ENCODE assay signal across 9 mouse cellular contexts in the genomic region with DNA sequence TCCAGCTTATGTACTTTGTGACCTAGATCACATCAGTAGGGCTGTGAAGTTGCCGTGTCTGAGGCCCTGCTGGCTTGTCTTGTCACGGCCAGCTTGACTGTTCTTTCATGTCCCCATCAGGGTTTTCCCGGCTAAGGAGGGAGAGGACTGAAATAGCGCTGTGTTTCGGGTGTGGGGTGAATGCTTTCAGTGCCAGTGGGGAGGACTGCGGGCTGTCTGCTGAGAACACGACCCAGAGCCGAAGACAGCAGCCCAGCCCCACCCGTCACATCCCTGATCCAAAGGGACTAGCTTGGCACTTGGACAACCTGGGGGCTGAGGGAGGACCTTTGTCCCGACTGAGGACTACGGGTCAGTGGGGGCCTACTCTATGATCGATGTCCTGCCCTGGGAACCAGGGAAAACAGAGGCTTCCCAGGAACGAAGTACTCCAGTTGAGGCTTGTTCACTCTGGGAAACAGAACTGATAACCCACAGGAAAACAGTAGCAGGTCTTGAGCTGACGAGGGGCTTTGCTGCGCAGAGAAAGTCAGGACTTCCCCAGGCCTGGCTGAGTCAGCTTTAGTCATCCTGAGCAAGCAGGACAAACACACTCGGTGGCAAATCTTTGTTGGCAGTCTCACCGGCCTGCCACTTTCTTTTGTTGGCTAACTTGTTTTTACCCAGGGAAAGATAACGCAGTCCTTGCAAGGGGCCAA. TPM values are rescaled to one million over a fixed set of nuclear protein-coding genes. Genes with fewer than 3 reads are reported as not detected.
DNase-seq lines count a peak whose midpoint lies in the region; ATAC-seq and TF ChIP-seq lines count a peak whose summit lies in the region.
"Had no signal": no experiment of that assay in that cellular context is flagged by ENCODE, and none has a peak within 500 bp of the region (broad histone marks: within the 10 kb centered on the region; RNA-seq: fewer than 3 reads in every experiment).

No protein-coding gene starts in this region.

- H3K4me1 ChIP-seq in kidney, adult 2 months (ENCODE audit: control insufficient read depth, insufficient read depth, low read length) = peaks cover 10% of the 10 kb centered on the region
- H3K4me1 ChIP-seq in heart, embryonic 15.5 days (replicated peaks) = peaks cover 45% of the 10 kb centered on the region

- no peak for TF ChIP-seq CTCF in kidney, adult 2 months (conservative IDR thresholded peaks at IDR 0.05; ENCODE audit: insufficient read depth, insufficient read length, low read depth, low read length)

- DNase-seq in kidney, adult 2 months = no peak
- DNase-seq in kidney, postnatal 14 days = no peak
- peak; percentile 86 for DNase-seq in adrenal gland, adult 2 months
- peak; percentile 50 to 67 for DNase-seq in lung, postnatal 4 days
- no peak for DNase-seq in spleen, adult 12 weeks (ENCODE audit: low spot score)
- no peak for DNase-seq in kidney, adult 18-20 months

- no peaks in the 10 kb centered on the region for H3K27me3 ChIP-seq in kidney, adult 2 months (replicated peaks; ENCODE audit: control insufficient read depth, insufficient read depth, low read length)
- peaks cover 9% of the 10 kb centered on the region; the same call in 1 of the 2 replicates for H3K27me3 ChIP-seq in heart, embryonic 15.5 days

- 54% methylated on average over 18 of the region's 18 CpGs for WGBS in kidney, adult 2 months
- WGBS in heart, embryonic 15.5 days = 19% methylated on average over 18 of the region's 18 CpGs

- peak overlapping the region; percentile 20 for H3K4me2 ChIP-seq in heart, embryonic 15.5 days

- no peaks in the 10 kb centered on the region; the same call in 1 of the 2 replicates for H3K36me3 ChIP-seq in kidney, adult 2 months (ENCODE audit: control insufficient read depth, insufficient read depth, low read length)
- no peaks in the 10 kb centered on the region for H3K36me3 ChIP-seq in heart, embryonic 15.5 days

- peak; percentile 45; the same call in 1 of the 2 replicates for ATAC-seq in heart, embryonic 15.5 days (replicated peaks; ENCODE audit: insufficient number of reproducible peaks, insufficient read depth, low FRiP score, low read depth)
- no peak for ATAC-seq in activated CD4-positive, CD25-positive, alpha-beta regulatory T cell, adult 4 months

- H3K9ac ChIP-seq in heart, embryonic 15.5 days = no peak overlapping the region

- no peak for TF ChIP-seq POLR2A in kidney, adult 2 months (IDR thresholded peaks at IDR 0.05; ENCODE audit: low read depth, low read length)

- H3K4me3 ChIP-seq in kidney, adult 2 months (ENCODE audit: insufficient read depth, low read depth, low read length) = no peak overlapping the region
- no peak overlapping the region for H3K4me3 ChIP-seq in heart, embryonic 15.5 days

- no peaks in the 10 kb centered on the region for H3K9me3 ChIP-seq in heart, embryonic 15.5 days (replicated peaks)

- peak overlapping the region; percentile 19; the same call in 1 of the 2 replicates for H3K27ac ChIP-seq in kidney, adult 2 months (ENCODE audit: insufficient read depth, low read depth, low read length)
- peak overlapping the region; percentile 76 for H3K27ac ChIP-seq in heart, embryonic 15.5 days

RNA-seq across cellular contexts. Expression of a gene that starts 23.9 kb away (rescaled TPM):
- 43.8 and 60.3 TPM in 2 replicates for polyA plus RNA-seq in kidney, adult 2 months (2012; rRNA removed)
- 100 to 1,000 TPM; 185 to 186 TPM for total RNA-seq in adrenal gland, adult 2 months (2021)
- polyA plus RNA-seq in adrenal gland, adult 2 months (2012; rRNA removed) = 42.6 and 97.6 TPM in 2 replicates
- polyA plus RNA-seq in heart, embryonic 15.5 days (2015; fragmentation: Nextera tagmentation; extraction: Ambion mirVana) = 63.4 and 75.2 TPM in 2 replicates
- polyA plus RNA-seq in activated CD4-positive, CD25-positive, alpha-beta regulatory T cell, adult 4 months (2017; shearing (Covaris generic)) = 10 to 100 TPM; 24.3 to 47.6 TPM

RNA-seq across cellular contexts. Expression of a gene that starts 32.5 kb away (rescaled TPM):
- 148 and 174 TPM in 2 replicates for polyA plus RNA-seq in kidney, adult 2 months (2012; rRNA removed)
- 10 to 100 TPM; 21.2 to 38.3 TPM for total RNA-seq in adrenal gland, adult 2 months (2021)
- 28.2 and 28.7 TPM in 2 replicates for polyA plus RNA-seq in adrenal gland, adult 2 months (2012; rRNA removed)
- 2.6 and 5.1 TPM in 2 replicates for polyA plus RNA-seq in heart, embryonic 15.5 days (2015; fragmentation: Nextera tagmentation; extraction: Ambion mirVana)
- polyA plus RNA-seq in activated CD4-positive, CD25-positive, alpha-beta regulatory T cell, adult 4 months (2017; shearing (Covaris generic)) = 10 to 100 TPM; 18.3 to 18.7 TPM

RNA-seq across cellular contexts. Expression of a gene that starts 50.7 kb away (rescaled TPM):
- polyA plus RNA-seq in kidney, adult 2 months (2012; rRNA removed) = 13.3 and 17.3 TPM in 2 replicates
- 1 to 10 TPM; 7.5 to 7.8 TPM for total RNA-seq in adrenal gland, adult 2 months (2021)
- 27.4 and 33.5 TPM in 2 replicates for polyA plus RNA-seq in adrenal gland, adult 2 months (2012; rRNA removed)
- polyA plus RNA-seq in heart, embryonic 15.5 days (2015; fragmentation: Nextera tagmentation; extraction: Ambion mirVana) = 10.4 and 13.0 TPM in 2 replicates
- under 1 TPM; 0.42 to 0.47 TPM for polyA plus RNA-seq in activated CD4-positive, CD25-positive, alpha-beta regulatory T cell, adult 4 months (2017; shearing (Covaris generic))

RNA-seq across cellular contexts. Expression of a gene that starts 54.1 kb away (rescaled TPM):
- 19.3 and 19.8 TPM in 2 replicates for polyA plus RNA-seq in kidney, adult 2 months (2012; rRNA removed)
- total RNA-seq in adrenal gland, adult 2 months (2021) = 10 to 100 TPM; 12.1 to 13.2 TPM
- 8.8 and 10.0 TPM in 2 replicates for polyA plus RNA-seq in adrenal gland, adult 2 months (2012; rRNA removed)
- polyA plus RNA-seq in heart, embryonic 15.5 days (2015; fragmentation: Nextera tagmentation; extraction: Ambion mirVana) = 7.7 and 9.2 TPM in 2 replicates
- polyA plus RNA-seq in activated CD4-positive, CD25-positive, alpha-beta regulatory T cell, adult 4 months (2017; shearing (Covaris generic)) = not detected
- total RNA-seq: hematopoietic stem cell, adult 5-6 weeks had no signal

Comparison
In these comparisons a context has a peak if more than half of its experiments do, and no peak if none do; other contexts are left out.
1. DNase-seq: peak in adrenal gland, adult 2 months (single experiment) and lung, postnatal 4 days (2 of 2); none in kidney, adult 2 months (single experiment), kidney, postnatal 14 days (single experiment), spleen, adult 12 weeks (single experiment) and kidney, adult 18-20 months (single experiment).